Mouse (Mus musculus) embryonic facial prominence, embryonic 13.5 days (tissue): Measurements from ENCODE around the gene Rassf3. TPM values are rescaled to one million over a fixed set of nuclear protein-coding genes. Genes with fewer than 3 reads are reported as not detected.
A peak's percentile ranks its signal among the peaks of the same experiment; 100 is the strongest.

Source experiments
- ATAC-seq: fragments of 200-750 bp; cut with Nextera tagmentation; 2 replicates; pipeline ENCODE4 v1.8.0; 2017; ENCODE audit warnings: low read depth; ENCODE audit not compliant: insufficient number of reproducible peaks, insufficient read depth, low FRiP score, low TSS enrichment
- H3K27ac ChIP-seq: fragments of 300-500 bp; sonication (generic); 2 replicates; pipeline ENCODE4 v1.5.1; 2015; ENCODE audit warnings: moderate library complexity, mild to moderate bottlenecking, inconsistent platforms
- H3K27me3 ChIP-seq: fragments of 300-500 bp; sonication (generic); 2 replicates; pipeline ENCODE4 v1.6.1; 2015; ENCODE audit warnings: mild to moderate bottlenecking, inconsistent platforms
- H3K36me3 ChIP-seq: fragments of 300-500 bp; sonication (generic); 2 replicates; pipeline ENCODE4 v1.6.1; 2015; ENCODE audit warnings: mild to moderate bottlenecking, inconsistent platforms
- H3K4me1 ChIP-seq: fragments of 300-500 bp; sonication (generic); 2 replicates; pipeline ENCODE4 v1.6.1; 2015; ENCODE audit warnings: inconsistent platforms
- H3K4me2 ChIP-seq: fragments of 300-500 bp; sonication (generic); 2 replicates; pipeline ENCODE4 v1.6.1; 2015; ENCODE audit warnings: moderate library complexity, mild to moderate bottlenecking, inconsistent platforms
- H3K4me3 ChIP-seq: fragments of 300-500 bp; sonication (generic); 2 replicates; pipeline ENCODE4 v1.5.1; 2015; ENCODE audit warnings: mild to moderate bottlenecking, inconsistent platforms
- H3K9ac ChIP-seq: fragments of 300-500 bp; sonication (generic); 2 replicates; pipeline ENCODE4 v1.6.1; 2015; ENCODE audit warnings: mild to moderate bottlenecking, inconsistent platforms
- H3K9me3 ChIP-seq: fragments of 300-500 bp; sonication (generic); 2 replicates; pipeline ENCODE4 v1.6.1; 2016; ENCODE audit warnings: inconsistent platforms
- WGBS: fragments of 180-500 bp; shearing (Covaris S2); methylation state at CpG from one replicate; pipeline ENCODE4 v1.1.7; 2015; ENCODE audit warnings: mixed read lengths; 5-methylcytosine and 5-hydroxymethylcytosine counted together
- polyA plus RNA-seq: library from polyadenylated mRNA; unstranded; fragments of >200 nt; fragmentation: Nextera tagmentation; extraction: Ambion mirVana; gene quantifications from 2 replicates; pipeline ENCODE4 v1.2.1, GENCODE M21; 2015

Rassf3 gene
- polyA plus RNA-seq, 1 experiment from 2014 or later, result 20.8 TPM

DNA sequence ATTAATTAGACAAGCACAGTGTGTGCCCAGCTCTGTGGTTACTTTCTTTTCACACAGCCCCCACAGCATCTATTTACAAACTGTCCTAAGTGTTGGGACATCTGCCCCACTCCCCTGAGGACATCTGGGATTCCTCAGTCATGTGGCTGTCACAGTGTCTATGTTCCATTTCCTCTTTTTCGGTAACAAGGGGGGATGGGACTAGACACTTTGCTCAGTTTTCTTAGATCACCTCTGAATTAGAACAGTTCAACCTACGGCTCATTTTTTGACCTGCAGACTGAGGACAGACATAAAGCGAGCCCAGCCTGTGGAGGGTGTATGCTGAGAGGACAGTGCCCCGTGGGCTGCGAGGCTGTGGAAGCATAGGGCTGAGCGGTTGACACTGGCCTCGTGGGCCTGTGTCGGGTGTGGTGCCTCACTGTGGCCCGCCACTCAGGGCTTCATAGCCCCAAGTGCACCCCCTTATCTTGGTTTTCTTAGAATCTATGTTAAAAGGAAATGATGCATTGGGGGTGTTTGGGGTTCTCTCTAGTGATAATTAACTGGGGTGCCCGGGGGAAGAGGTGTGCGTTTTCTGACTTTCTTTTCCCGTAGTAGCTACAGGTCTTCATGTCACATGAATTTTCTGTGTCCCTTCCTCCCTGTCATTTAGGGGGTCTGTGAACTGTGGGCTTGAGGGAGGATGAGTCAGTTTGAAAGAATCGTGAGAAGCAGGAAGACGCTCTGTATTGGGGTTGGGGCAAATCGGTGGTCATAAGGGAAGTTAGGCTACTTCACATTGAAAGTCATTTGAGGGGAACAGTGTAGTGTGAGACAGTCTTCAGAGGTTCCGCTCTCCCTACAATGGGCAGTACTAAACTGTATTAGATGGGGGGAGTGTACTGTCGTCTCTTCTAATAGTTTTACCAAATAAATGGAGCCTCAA is 101.2 kb downstream of the Rassf3 start:
- no peak overlapping the region for H3K4me2 ChIP-seq
- ATAC-seq, result no peak

GRCm38 (mm10) chr10:121374013-121374412 is 102.1 kb downstream of the Rassf3 start:
- Histone ChIP-seq H3K9me3 (no peaks in the 10 kb centered on the region), H3K4me1 (peaks cover 18% of the 10 kb centered on the region), H3K27ac (peak overlapping the region; percentile 66), H3K4me3 (no peak overlapping the region), H3K4me2 (peak overlapping the region; percentile 37), H3K27me3 (no peaks in the 10 kb centered on the region), H3K9ac (peak overlapping the region; percentile 46; the same call in 1 of the 2 replicates), H3K36me3 (peaks cover 78% of the 10 kb centered on the region)
- 30% methylated on average over 12 of the region's 12 CpGs for WGBS
- no peak for ATAC-seq

More for the DNA sequence above, 101.2 kb downstream of the Rassf3 start:
- Histone ChIP-seq H3K4me1 (peaks cover 18% of the 10 kb centered on the region), H3K36me3 (peaks cover 80% of the 10 kb centered on the region), H3K9ac (no peak overlapping the region), H3K9me3 (no peaks in the 10 kb centered on the region), H3K27me3 (no peaks in the 10 kb centered on the region), H3K27ac (no peak overlapping the region), H3K4me3 (no peak overlapping the region)
- 81% methylated on average over 17 of the region's 17 CpGs for WGBS

DNA sequence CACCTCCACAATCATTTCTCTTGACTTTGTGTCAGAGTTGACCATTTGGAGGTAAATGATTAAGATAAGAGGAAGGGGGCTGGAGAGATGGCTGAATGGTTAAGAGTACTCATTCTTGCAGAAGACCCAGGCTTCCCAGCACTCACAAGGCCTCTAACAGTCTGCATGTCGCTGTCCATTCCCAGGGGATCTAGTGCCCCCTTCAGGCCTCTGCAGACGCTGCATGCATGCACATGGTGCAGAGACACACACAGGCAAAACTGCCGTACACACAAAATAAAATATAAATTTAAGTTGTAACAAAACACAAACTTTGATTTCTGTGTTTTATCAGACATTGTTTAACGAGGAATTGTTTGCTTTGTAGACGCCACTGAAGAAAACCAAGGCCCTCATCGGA is 105.4 kb downstream of the Rassf3 start:
- Histone ChIP-seq H3K9ac (no peak overlapping the region), H3K36me3 (peaks cover 53% of the 10 kb centered on the region), H3K4me2 (no peak overlapping the region), H3K9me3 (no peaks in the 10 kb centered on the region), H3K4me1 (peaks cover 44% of the 10 kb centered on the region), H3K27ac (no peak overlapping the region), H3K27me3 (no peaks in the 10 kb centered on the region), H3K4me3 (no peak overlapping the region)
- 93% methylated on average over 6 of the region's 6 CpGs for WGBS
- ATAC-seq, result no peak

DNA sequence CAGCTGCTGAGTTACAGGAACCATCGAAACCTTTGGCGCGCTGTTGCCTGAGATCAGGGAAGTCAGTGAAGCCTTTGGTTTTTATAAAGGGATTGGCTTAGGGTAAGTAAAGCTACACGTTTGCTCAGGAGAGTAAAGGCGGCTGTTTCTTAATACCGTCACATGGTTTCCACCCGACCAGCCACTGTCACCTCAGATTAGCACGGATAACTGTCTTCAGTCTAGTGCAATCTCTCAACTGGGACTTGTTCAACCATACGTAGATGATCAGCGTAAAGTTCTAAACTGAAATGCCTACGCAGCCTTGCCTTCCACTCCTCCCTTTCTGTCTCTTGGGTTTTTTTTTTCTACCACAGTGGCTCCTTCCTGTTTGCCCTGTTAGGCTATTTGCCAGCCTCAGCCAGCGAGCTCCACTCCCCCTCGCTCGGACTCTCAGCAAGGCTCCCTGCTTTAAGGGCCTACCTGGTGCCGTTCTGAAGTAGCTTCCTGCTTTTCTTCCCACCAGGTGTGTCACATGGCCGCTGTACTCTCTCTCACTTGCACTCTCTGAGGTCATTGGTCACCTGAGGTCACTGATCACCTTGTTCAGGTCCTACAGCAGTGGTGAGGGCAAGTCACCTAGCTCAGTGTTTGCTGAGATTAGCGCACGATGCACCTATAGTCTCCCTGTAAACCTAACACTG is 107.2 kb downstream of the Rassf3 start:
- ATAC-seq, result no peak
- no peak overlapping the region for H3K4me3 ChIP-seq
- H3K27ac ChIP-seq, result no peak overlapping the region
- H3K9me3 ChIP-seq, result no peaks in the 10 kb centered on the region
- H3K36me3 ChIP-seq, result peaks cover 39% of the 10 kb centered on the region
- no peak overlapping the region for H3K4me2 ChIP-seq
- WGBS, result 82% methylated on average over 18 of the region's 18 CpGs
- H3K9ac ChIP-seq, result no peak overlapping the region
- H3K4me1 ChIP-seq, result peaks cover 42% of the 10 kb centered on the region
- H3K27me3 ChIP-seq, result no peaks in the 10 kb centered on the region

GRCm38 (mm10) chr10:121367780-121368179 is 108.4 kb downstream of the Rassf3 start:
- 81% methylated on average over 9 of the region's 9 CpGs for WGBS

GRCm38 (mm10) chr10:121367271-121367670 is 108.9 kb downstream of the Rassf3 start:
- H3K27ac ChIP-seq, result no peak overlapping the region
- H3K36me3 ChIP-seq, result peaks cover 31% of the 10 kb centered on the region
- no peaks in the 10 kb centered on the region for H3K27me3 ChIP-seq
- no peak overlapping the region for H3K4me3 ChIP-seq
- H3K9me3 ChIP-seq, result no peaks in the 10 kb centered on the region
- 66% methylated on average over 13 of the region's 13 CpGs for WGBS
- no peak for ATAC-seq
- peaks cover 34% of the 10 kb centered on the region for H3K4me1 ChIP-seq
- no peak overlapping the region for H3K9ac ChIP-seq
- H3K4me2 ChIP-seq, result peak overlapping the region; percentile 93; the same call in 1 of the 2 replicates

More at GRCm38 (mm10) chr10:121367780-121368179, 108.4 kb downstream of the Rassf3 start:
- H3K4me1 ChIP-seq, result peaks cover 34% of the 10 kb centered on the region
- peak overlapping the region; percentile 93; the same call in 1 of the 2 replicates for H3K4me2 ChIP-seq
- no peaks in the 10 kb centered on the region for H3K27me3 ChIP-seq
- no peaks in the 10 kb centered on the region for H3K9me3 ChIP-seq
- H3K9ac ChIP-seq, result no peak overlapping the region
- no peak for ATAC-seq
- H3K27ac ChIP-seq, result no peak overlapping the region
- H3K4me3 ChIP-seq, result no peak overlapping the region
- H3K36me3 ChIP-seq, result peaks cover 31% of the 10 kb centered on the region

- no peak overlapping the region for H3K27ac ChIP-seq
- WGBS, result 8% methylated on average over 9 of the region's 9 CpGs
- peak overlapping the region; percentile 93 for H3K4me2 ChIP-seq
- peak overlapping the region; percentile 90 for H3K9ac ChIP-seq
- peak overlapping the region; percentile 94 for H3K4me3 ChIP-seq
- no peaks in the 10 kb centered on the region for H3K27me3 ChIP-seq
- H3K36me3 ChIP-seq, result peaks cover 21% of the 10 kb centered on the region
- H3K4me1 ChIP-seq, result peaks cover 34% of the 10 kb centered on the region
- no peaks in the 10 kb centered on the region for H3K9me3 ChIP-seq
- ATAC-seq, result no peak
Measured at GRCm38 (mm10) chr10:121365781-121366272, 110.3 kb downstream of the Rassf3 start.

- WGBS, result under 1% methylated on average over 72 of the region's 72 CpGs
- Histone ChIP-seq H3K4me3 (peak within 1 kb of the TSS; percentile 94), H3K4me1 (peaks cover 34% of the 10 kb centered on the region), H3K4me2 (peak within 1 kb of the TSS; percentile 93), H3K27me3 (no peaks in the 10 kb centered on the region), H3K36me3 (peaks cover 12% of the 10 kb centered on the region), H3K27ac (peak within 1 kb of the TSS; percentile 56; the same call in 1 of the 2 replicates), H3K9ac (peak within 1 kb of the TSS; percentile 90), H3K9me3 (no peaks in the 10 kb centered on the region)
- peak; percentile 94 for ATAC-seq
Measured at GRCm38 (mm10) chr10:121364801-121365564, 111.2 kb downstream of the Rassf3 start, which contains the start of gene Gns. TSS of gene Gns (plus strand) at chr10:121365090.

DNA sequence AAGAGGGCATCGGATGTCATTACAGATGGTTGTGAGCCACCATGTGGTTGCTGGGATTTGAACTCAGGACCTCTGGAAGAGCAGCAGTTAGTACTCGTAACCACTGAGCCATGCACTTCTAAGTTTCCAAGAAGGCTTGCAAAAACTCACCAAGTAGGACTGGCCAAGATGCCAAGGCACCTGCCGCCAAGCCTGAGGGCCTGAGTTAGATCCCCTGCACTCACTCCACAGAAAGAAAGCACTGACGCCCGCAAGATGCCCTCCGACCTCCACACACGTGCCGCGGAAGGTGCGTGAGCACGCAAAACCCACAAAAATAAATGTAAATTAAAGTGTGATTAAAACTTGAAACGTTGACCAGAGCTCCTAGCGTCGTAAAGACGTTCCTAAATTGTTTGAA is 111.8 kb downstream of the Rassf3 start:
- no peak for ATAC-seq
- Histone ChIP-seq H3K4me1 (peaks cover 34% of the 10 kb centered on the region), H3K4me3 (peak overlapping the region; percentile 94), H3K27ac (no peak overlapping the region), H3K27me3 (no peaks in the 10 kb centered on the region), H3K36me3 (peaks cover 7% of the 10 kb centered on the region; the same call in 1 of the 2 replicates), H3K9me3 (no peaks in the 10 kb centered on the region), H3K9ac (peak overlapping the region; percentile 90), H3K4me2 (peak overlapping the region; percentile 93)
- 26% methylated on average over 15 of the region's 15 CpGs for WGBS

GRCm38 (mm10) chr10:121363201-121363600 is 112.9 kb downstream of the Rassf3 start:
- Histone ChIP-seq H3K27ac (no peak overlapping the region), H3K9ac (no peak overlapping the region), H3K36me3 (no peaks in the 10 kb centered on the region), H3K4me2 (no peak overlapping the region), H3K27me3 (no peaks in the 10 kb centered on the region), H3K4me1 (peaks cover 29% of the 10 kb centered on the region), H3K9me3 (no peaks in the 10 kb centered on the region), H3K4me3 (no peak overlapping the region)
- no peak for ATAC-seq
- 84% methylated on average over 8 of the region's 8 CpGs for WGBS

GRCm38 (mm10) chr10:121360358-121360757 is 115.8 kb downstream of the Rassf3 start:
- Histone ChIP-seq H3K4me3 (no peak overlapping the region), H3K4me1 (peaks cover 5% of the 10 kb centered on the region), H3K9ac (no peak overlapping the region), H3K27ac (no peak overlapping the region), H3K9me3 (no peaks in the 10 kb centered on the region), H3K4me2 (no peak overlapping the region), H3K36me3 (no peaks in the 10 kb centered on the region), H3K27me3 (no peaks in the 10 kb centered on the region)
- no peak for ATAC-seq
- 87% methylated on average over 2 of the region's 2 CpGs for WGBS
